Mouse (Mus musculus) activated CD4-positive, CD25-positive, alpha-beta regulatory T cell (primary cell): Measurements from ENCODE around the gene Actg2. TPM values are rescaled to one million over a fixed set of nuclear protein-coding genes. Genes with fewer than 3 reads are reported as not detected.

ENCODE experiments used
- polyA plus RNA-seq, 2 experiments: library from polyadenylated mRNA; unstranded; fragments of 100-300 nt; shearing (Covaris generic); gene quantifications; one replicate each; pipeline ENCODE4 v1.2.1; 2017

Actg2 gene
- polyA plus RNA-seq = 10 to 100 TPM; 16.3 to 18.2 TPM

DNA sequence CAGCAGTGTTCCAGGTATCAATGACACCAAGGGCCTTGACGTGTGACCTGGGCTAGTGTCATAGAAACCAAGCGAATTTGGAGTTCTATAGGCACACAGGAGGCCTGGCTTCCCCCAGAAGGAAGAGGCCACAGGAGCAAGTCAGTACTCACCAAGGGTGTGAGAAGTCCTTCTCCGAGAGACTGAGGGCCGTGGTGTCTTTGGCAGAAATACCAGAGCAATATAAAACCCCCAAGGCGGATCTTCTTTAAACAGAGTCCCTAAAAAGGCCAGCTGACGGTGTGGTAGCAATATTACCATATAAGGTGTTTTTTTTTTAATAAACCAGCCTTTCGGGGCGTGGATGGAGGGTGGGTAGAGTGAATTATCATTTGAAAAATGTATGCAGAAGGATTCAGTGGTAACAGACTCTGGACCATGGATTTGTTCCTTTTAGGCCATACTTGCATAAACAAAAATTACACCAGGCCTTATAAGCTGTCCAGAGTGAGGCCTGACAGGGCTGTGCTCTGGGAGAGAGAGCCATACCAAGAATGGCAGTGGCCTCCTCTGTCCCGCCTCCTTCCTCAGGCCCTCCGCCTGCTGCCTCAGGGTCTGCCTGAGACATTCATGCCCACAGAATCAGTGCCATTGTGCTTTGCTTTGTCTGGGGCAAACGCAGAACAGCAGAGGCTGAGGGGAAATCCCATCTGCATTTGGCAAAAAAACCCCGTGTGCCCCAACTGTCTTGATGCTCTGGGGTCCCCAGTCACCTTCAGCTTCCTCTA, at the start of gene Actg2:
Gene Actg2, minus strand, starts transcription at position 238 of the 767 bp plus-strand sequence.

DNA sequence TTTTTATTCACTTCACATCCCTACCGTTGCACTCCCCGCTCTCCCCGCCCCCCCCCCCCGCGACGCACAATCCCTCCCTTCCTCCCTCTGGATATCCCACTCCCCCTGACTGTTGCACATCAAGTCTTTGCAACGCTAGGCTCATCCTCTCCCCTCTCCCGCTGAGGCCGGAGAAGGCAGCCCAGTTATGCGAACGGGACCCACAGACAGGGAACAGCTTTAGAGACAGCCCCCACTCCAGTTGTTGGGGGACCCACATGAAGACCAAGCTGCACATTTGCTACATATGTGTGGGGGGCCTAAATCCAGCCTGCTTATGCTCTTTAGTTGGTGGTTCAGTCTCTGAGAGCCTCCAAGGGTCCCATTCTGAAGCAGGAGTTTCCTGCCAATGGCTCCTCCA, 36.6 kb upstream of the Actg2 start, which contains the start of gene Stambp:
Gene Stambp, minus strand, starts transcription at position 59 of the 400 bp plus-strand sequence.

DNA sequence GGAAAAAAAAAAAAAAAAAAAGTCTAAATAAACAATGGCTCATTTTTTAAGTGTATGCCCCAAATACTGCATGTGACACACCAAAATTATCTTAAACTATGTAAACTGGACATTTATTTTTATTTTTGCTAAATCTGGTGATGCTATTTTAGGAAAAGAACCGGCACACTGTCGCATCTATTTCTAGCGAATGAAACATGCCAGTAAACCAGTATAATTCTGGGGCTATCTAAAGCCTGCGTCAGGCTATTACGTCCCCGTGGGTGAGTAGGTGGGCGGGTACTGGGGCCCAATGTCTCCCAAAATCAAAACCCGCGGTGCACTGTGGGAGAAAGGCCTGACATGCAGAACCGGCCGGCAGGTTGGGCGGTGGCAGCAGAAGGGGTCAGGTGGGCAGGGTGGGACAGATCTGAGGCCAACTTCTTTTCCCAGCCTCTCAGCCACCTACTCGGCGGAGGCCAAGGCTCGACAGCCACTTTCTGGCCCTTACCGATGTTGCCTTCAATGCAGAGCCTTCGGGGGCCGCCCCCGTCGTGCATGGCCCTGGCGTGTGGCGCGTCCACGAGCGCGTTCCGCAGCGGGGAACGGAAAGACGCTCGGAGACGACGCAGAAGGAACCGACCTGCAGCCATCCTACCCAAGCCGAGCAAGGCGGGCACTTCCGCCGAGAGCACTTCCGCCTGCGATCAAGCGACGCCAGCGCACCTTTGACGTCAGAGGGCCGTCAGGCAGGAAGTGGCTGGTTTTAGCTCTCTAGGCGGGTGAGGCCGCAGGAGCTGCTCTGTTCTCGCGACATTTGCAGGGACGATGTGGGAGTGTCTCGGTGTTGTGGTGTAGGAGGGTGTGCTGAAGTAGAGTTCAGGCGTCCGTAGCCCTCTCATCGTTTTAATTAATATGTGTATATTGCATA, 29.6 kb downstream of the Actg2 start, which contains the start of gene Dguok:
Gene Dguok, minus strand, starts transcription at position 712 of the 910 bp plus-strand sequence.

Other genes starting within 250 kb of the Actg2 start
- 10 to 100 TPM; 79.7 to 84.7 TPM for gene Mthfd2, start 210.4 kb downstream of the Actg2 start, polyA plus RNA-seq
- gene Mob1a, start 210.2 kb downstream of the Actg2 start, polyA plus RNA-seq = 100 to 1,000 TPM; 129 to 176 TPM
- gene Bola3, start 187.1 kb downstream of the Actg2 start, polyA plus RNA-seq = 100 to 1,000 TPM in 1 of 2 experiments, 10 to 100 TPM in 1; 97.1 to 103 TPM
- 10 to 100 TPM; 45.8 to 52.3 TPM for gene Tet3, start 77.2 kb downstream of the Actg2 start, polyA plus RNA-seq
- 10 to 100 TPM; 88.8 to 89.1 TPM for gene Dguok, start 29.3 kb downstream of the Actg2 start, polyA plus RNA-seq
- gene Stambp, start 36.5 kb upstream of the Actg2 start, polyA plus RNA-seq = 10 to 100 TPM; 26.0 to 33.6 TPM
- under 1 TPM in 1 of 2 experiments, not detected in 1; 0.14 TPM for gene Clec4f, start 119.9 kb upstream of the Actg2 start, polyA plus RNA-seq
- not detected for gene Cd207, start 141.6 kb upstream of the Actg2 start, polyA plus RNA-seq
- 1 to 10 TPM in 1 of 2 experiments, under 1 TPM in 1; 0.79 to 5.5 TPM for gene Vax2, start 175.0 kb upstream of the Actg2 start, polyA plus RNA-seq
- gene Atp6v1b1, start 206.7 kb upstream of the Actg2 start, polyA plus RNA-seq = not detected
- gene Ankrd53, start 226.4 kb upstream of the Actg2 start, polyA plus RNA-seq = not detected
- gene Tex261, start 239.5 kb upstream of the Actg2 start, polyA plus RNA-seq = 100 to 1,000 TPM in 1 of 2 experiments, 10 to 100 TPM in 1; 91.3 to 113 TPM